Mouse (Mus musculus) thymus, postnatal 36 days (tissue): ENCODE results near the gene Atad3a.
"Not testable (repeated sequence)": the region's sequence is repeated elsewhere in the genome, so short reads cannot be mapped to it uniquely, and the experiment has no call there.

Experiments used
- DNase-seq, 2 experiments: peaks; one replicate each; pipeline ENCODE4 v3.0.0; 2022; ENCODE audit warnings: mixed read lengths in 2 of 2

Atad3a gene

GRCm38 (mm10) chr4:155760613-155761355 is at the start of gene Atad3a:
TSS of gene Atad3a (minus strand) at chr4:155761093.
- DNase-seq, result peak; percentile 95 to 96

- DNase-seq, result no peak
Measured at GRCm38 (mm10) chr4:155807841-155808240, 46.9 kb upstream of the Atad3a start.

- DNase-seq, result peak; percentile 95 to 97
Measured at GRCm38 (mm10) chr4:155803340-155804041, 42.6 kb upstream of the Atad3a start.

GRCm38 (mm10) chr4:155802741-155803339 is 41.9 kb upstream of the Atad3a start, which contains the start of gene Mrpl20:
TSS of gene Mrpl20 (plus strand) at chr4:155802878.
- no peak for DNase-seq

- no peak for DNase-seq
Measured at GRCm38 (mm10) chr4:155802075-155802474, 41.2 kb upstream of the Atad3a start.

- no peak for DNase-seq
Measured at GRCm38 (mm10) chr4:155793730-155794129, 32.8 kb upstream of the Atad3a start.

GRCm38 (mm10) chr4:155791240-155791933 is 30.5 kb upstream of the Atad3a start:
- DNase-seq, result no peak

GRCm38 (mm10) chr4:155790650-155791161 is 29.8 kb upstream of the Atad3a start:
- no peak for DNase-seq

GRCm38 (mm10) chr4:155790021-155790489 is 29.2 kb upstream of the Atad3a start, which contains the start of gene Ankrd65:
TSS of gene Ankrd65 (plus strand) at chr4:155790439.
- no peak for DNase-seq

- not testable (repeated sequence) for DNase-seq
Measured at GRCm38 (mm10) chr4:155788833-155789232, 27.9 kb upstream of the Atad3a start.

GRCm38 (mm10) chr4:155788300-155788699 is 27.4 kb upstream of the Atad3a start:
- DNase-seq, result no peak

GRCm38 (mm10) chr4:155785819-155786218 is 24.9 kb upstream of the Atad3a start, which contains the start of gene Tmem88b:
TSS of gene Tmem88b (minus strand) at chr4:155785874.
- no peak for DNase-seq

- no peak for DNase-seq
Measured at GRCm38 (mm10) chr4:155785246-155785645, 24.4 kb upstream of the Atad3a start.

- DNase-seq, result peak; percentile 67 to 68
Measured at GRCm38 (mm10) chr4:155784081-155784701, 23.3 kb upstream of the Atad3a start.

- no peak for DNase-seq
Measured at GRCm38 (mm10) chr4:155783486-155784080, 22.7 kb upstream of the Atad3a start.

- no peak for DNase-seq
Measured at GRCm38 (mm10) chr4:155780895-155781294, 20.0 kb upstream of the Atad3a start.

- DNase-seq, result no peak
Measured at GRCm38 (mm10) chr4:155779498-155779897, 18.6 kb upstream of the Atad3a start.

- DNase-seq, result no peak
Measured at GRCm38 (mm10) chr4:155777816-155778215, 16.9 kb upstream of the Atad3a start.

- no peak for DNase-seq
Measured at GRCm38 (mm10) chr4:155776704-155777335, 15.9 kb upstream of the Atad3a start.

GRCm38 (mm10) chr4:155775855-155776254 is 15.0 kb upstream of the Atad3a start:
- no peak for DNase-seq
